Mouse (Mus musculus): ENCODE measurements around the gene Ppt2.

GRCm38 (mm10) chr17:34660259-34660820, 32.0 kb upstream of the Ppt2 start:
- no peak for TF ChIP-seq CTCF (IDR thresholded peaks at IDR 0.05; ENCODE audit: low read depth, low read length)
- TF ChIP-seq POLR2A (IDR thresholded peaks at IDR 0.05; ENCODE audit: extremely low read depth, insufficient read depth, low read length), result no peak

All from liver, adult 2 months (tissue).